Mouse (Mus musculus) liver, embryonic 14.5 days (tissue): ENCODE measurements around the gene Aldh3b1. TPM values are rescaled to one million over a fixed set of nuclear protein-coding genes. Genes with fewer than 3 reads are reported as not detected.
A peak's percentile ranks its signal among the peaks of the same experiment; 100 is the strongest.

ENCODE experiments used
- ATAC-seq: fragments of 200-750 bp; cut with Nextera tagmentation; 2 replicates; pipeline ENCODE4 v1.8.0; 2017; ENCODE audit warnings: moderate number of reproducible peaks, mild to moderate bottlenecking, moderate library complexity; ENCODE audit not compliant: insufficient read depth
- DNase-seq, 3 experiments: peaks; one replicate each; pipeline ENCODE4 v3.0.0-alpha.2; 2012 to 2013; ENCODE audit warnings: low read depth in 3 of 3, low spot score in 3 of 3
- H3K27ac ChIP-seq: fragments of 300-500 bp; sonication (generic); 2 replicates; pipeline ENCODE4 v1.5.1; 2014; ENCODE audit warnings: moderate library complexity, mild to moderate bottlenecking, control low read depth, inconsistent platforms
- H3K27me3 ChIP-seq: fragments of 300-500 bp; sonication (generic); 2 replicates; pipeline ENCODE4 v1.6.1; 2014; ENCODE audit warnings: mild to moderate bottlenecking, low read length, moderate library complexity; ENCODE audit not compliant: control insufficient read depth, insufficient read depth
- H3K36me3 ChIP-seq: fragments of 300-500 bp; sonication (generic); replicated peaks from 2 replicates; pipeline ENCODE4 v1.6.1; 2014; ENCODE audit warnings: low read depth; ENCODE audit not compliant: control insufficient read depth, insufficient read depth
- H3K4me1 ChIP-seq, 2 experiments: fragments of 200-500 bp in 1 of 2; fragments of 300-500 bp in 1 of 2; sonication (generic) in 1 of 2; replicated peaks; 2 replicates each; pipeline ENCODE4 v1.6.1; 2012 to 2014; ENCODE audit warnings: antibody characterized with exemption in 1 of 2, inconsistent platforms in 1 of 2, low read length in 1 of 2; ENCODE audit not compliant: control insufficient read depth in 2 of 2, insufficient read depth in 2 of 2
- H3K4me2 ChIP-seq: fragments of 300-500 bp; sonication (generic); 2 replicates; pipeline ENCODE4 v1.6.1; 2014; ENCODE audit warnings: low read depth, mild to moderate bottlenecking, control low read depth, moderate library complexity
- H3K4me3 ChIP-seq, 2 experiments: fragments of 200-500 bp in 1 of 2; fragments of 300-500 bp in 1 of 2; sonication (generic) in 1 of 2; 2 replicates each; pipeline ENCODE4 v1.5.1; 2012 to 2014; ENCODE audit warnings: low read depth in 2 of 2, low read length in 2 of 2, mild to moderate bottlenecking in 2 of 2, control low read depth in 1 of 2, inconsistent platforms in 1 of 2, moderate library complexity in 1 of 2; ENCODE audit not compliant: insufficient read depth in 1 of 2
- H3K9ac ChIP-seq: fragments of 300-500 bp; sonication (generic); replicated peaks from 2 replicates; pipeline ENCODE4 v1.6.1; 2014; ENCODE audit warnings: mild to moderate bottlenecking, control low read depth, moderate library complexity
- H3K9me3 ChIP-seq: fragments of 300-500 bp; sonication (generic); 2 replicates; pipeline ENCODE4 v1.6.1; 2016; ENCODE audit warnings: low read length, mixed read lengths; ENCODE audit not compliant: control insufficient read depth
- CTCF ChIP-seq: IDR thresholded peaks from 2 replicates; pipeline ENCODE4 v1.5.1; 2016; ENCODE audit warnings: antibody characterized with exemption, low read depth, control low read depth
- EP300 ChIP-seq: IDR thresholded peaks from 2 replicates; pipeline ENCODE4 v1.6.1; 2016; ENCODE audit warnings: antibody characterized with exemption, low read depth
- WGBS: fragments of 180-500 bp; shearing (Covaris S2); extraction: QIAGEN DNeasy Blood & Tissue Kit; methylation state at CpG from one replicate; pipeline ENCODE4 v1.1.7; 2014; ENCODE audit not compliant: insufficient replicate concordance; 5-methylcytosine and 5-hydroxymethylcytosine counted together
- polyA plus RNA-seq, 2 experiments: library from polyadenylated mRNA; depleted of rRNA in 1 of 2; stranded (reverse) in 1 of 2; unstranded in 1 of 2; fragments of >200 nt; fragmentation: Nextera tagmentation in 1 of 2; extraction: Ambion mirVana in 1 of 2; gene quantifications; 2 replicates each; pipeline versions ENCODE4 v1.2.1 to v1.2.3; 2012 to 2014

Gene Aldh3b1
- polyA plus RNA-seq, 2 experiments, result 3.3 to 5.3 TPM

DNA sequence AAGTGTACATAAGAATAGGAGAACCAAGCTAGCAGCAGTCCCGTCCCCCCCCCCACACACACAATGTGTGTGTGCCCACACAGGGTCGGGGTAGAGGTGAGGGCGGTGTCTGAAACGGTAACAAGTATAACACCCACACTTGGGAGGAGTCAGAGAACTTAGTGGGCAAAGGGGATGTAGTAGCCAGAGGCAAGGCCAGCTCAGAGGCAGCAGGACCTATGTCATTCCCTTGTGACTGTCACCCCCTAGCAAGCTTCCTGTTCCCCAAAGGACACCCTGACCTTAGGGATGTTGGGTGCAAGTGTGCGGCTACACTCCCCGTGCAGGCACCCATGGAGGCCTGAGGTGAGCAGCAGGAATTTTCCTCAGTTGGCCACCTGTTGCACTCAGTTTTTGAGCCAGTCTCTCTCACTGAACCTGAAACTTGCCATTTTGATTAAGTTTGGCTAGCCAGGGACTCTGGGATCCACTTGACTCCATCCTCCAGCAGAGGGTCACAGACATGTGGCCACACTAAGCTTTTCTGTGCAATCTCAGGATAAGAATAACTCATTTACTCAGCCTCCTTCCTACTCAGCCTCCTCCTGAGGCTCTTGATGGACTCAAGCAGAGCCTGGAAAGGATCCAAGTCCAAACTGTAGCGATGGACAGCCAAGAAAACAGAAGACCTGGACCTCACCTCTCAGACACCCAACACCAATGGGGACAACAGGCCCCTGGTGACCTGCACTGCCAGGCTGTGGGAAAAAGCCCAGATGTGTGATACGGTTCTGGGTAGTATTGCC is 21.5 kb downstream of the Aldh3b1 start:
- no peaks in the 10 kb centered on the region for H3K9me3 ChIP-seq
- H3K4me2 ChIP-seq, result peak overlapping the region; percentile 86
- no peaks in the 10 kb centered on the region for H3K27me3 ChIP-seq
- DNase-seq (no peak), ATAC-seq (no peak)
- peaks cover 5% of the 10 kb centered on the region for H3K36me3 ChIP-seq
- TF ChIP-seq CTCF (no peak), EP300 (no peak)
- H3K4me1 ChIP-seq, result peaks cover 7 to 23% of the 10 kb centered on the region in 2 experiments
- no peak overlapping the region for H3K9ac ChIP-seq
- no peak overlapping the region; a peak in 1 of 4 replicates for H3K4me3 ChIP-seq
- 67% methylated on average over 8 of the region's 8 CpGs for WGBS
- H3K27ac ChIP-seq, result no peak overlapping the region

DNA sequence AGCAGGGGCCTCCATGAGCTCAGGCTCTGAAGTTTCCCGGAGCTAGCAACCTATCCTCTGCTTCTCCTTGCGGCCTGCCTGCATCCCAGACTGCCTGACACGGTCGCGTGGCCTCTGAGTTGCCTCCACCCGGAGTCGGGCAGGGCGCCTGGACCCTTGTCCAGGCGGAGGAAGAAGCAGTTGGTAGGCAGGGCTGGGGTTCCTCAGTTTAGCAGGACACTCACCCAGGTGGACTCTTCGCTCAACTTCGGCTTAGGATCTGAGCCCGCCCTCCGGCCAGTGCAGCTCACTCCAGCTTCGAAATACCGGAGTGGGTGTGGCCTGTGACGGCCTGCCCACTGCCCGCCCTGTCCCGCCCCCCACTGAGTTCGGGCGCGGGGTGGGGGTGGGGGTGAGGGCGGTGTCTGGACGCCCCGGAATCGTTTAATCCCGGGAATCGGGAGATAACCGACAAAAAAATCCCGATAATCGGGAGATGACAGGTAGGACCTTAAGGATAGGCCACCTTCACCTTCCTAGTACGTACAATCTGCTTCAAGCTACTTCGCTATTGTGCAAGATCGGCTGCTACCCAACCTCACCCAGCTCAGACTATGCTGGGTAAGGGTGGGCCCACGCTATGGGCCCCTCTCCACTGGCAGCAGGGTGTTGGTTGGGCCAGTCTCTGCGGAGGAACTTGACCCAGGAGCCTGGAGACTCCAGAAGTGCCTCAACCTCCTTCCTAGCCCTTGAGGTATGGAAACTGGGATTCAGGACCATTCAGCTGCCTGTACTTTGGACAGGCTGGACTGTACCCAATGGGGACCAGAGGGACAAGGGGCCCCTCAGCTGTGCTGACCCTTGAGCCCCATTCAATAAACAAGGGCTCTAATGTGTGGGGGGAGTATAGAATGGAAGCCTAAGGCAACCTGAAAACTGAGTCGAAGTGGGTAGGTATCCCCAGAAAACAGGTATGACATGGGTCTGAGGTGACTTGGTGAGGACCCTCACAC is 22.5 kb downstream of the Aldh3b1 start, which contains the start of gene Tcirg1:
Gene Tcirg1, minus strand, starts transcription at position 339 of the 992 bp plus-strand sequence.
- no peak within 1 kb of the TSS; the same call in 1 of the 2 replicates for H3K27ac ChIP-seq
- no peaks in the 10 kb centered on the region for H3K27me3 ChIP-seq
- peak within 1 kb of the TSS; percentile 66 to 70 for H3K4me3 ChIP-seq
- WGBS, result 3% methylated on average over 36 of the region's 36 CpGs
- DNase-seq (peak; percentile 47 to 55 (median 55)), ATAC-seq (peak; percentile 81)
- TF ChIP-seq CTCF, result no peak
- H3K9ac ChIP-seq, result peak within 1 kb of the TSS; percentile 61
- peaks cover 6 to 21% of the 10 kb centered on the region in 2 experiments for H3K4me1 ChIP-seq
- H3K36me3 ChIP-seq, result peaks cover 5% of the 10 kb centered on the region
- peak within 1 kb of the TSS; percentile 86 for H3K4me2 ChIP-seq
- no peaks in the 10 kb centered on the region for H3K9me3 ChIP-seq

DNA sequence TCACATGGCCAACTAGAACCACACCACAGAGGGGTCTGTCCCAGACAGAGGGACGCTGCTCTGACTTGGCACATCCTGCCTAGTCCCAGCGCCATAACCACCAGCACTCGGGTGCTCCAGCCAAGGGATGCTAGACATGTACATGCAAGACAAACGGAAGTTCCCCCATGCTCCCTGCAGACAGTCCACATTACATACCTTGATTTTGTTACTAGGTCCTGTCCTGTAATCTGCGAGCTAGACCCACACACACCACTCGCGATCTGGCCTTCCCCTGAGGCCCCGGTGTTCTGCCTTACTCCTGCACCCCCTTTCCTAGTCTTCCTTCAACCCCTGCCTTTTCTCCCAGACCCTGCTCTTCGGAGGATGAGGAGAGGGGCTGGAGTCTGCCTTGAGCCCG is 23.3 kb downstream of the Aldh3b1 start:
- DNase-seq, result no peak
- 4% methylated on average over 10 of the region's 10 CpGs for WGBS
- Histone ChIP-seq H3K36me3 (peaks cover 5% of the 10 kb centered on the region), H3K4me2 (peak overlapping the region; percentile 86), H3K27ac (no peak overlapping the region), H3K4me1 (peaks cover 2 to 14% of the 10 kb centered on the region in 2 experiments), H3K4me3 (peak overlapping the region; percentile 66 to 70), H3K9me3 (no peaks in the 10 kb centered on the region), H3K9ac (peak overlapping the region; percentile 61), H3K27me3 (no peaks in the 10 kb centered on the region)
- TF ChIP-seq CTCF (no peak), EP300 (no peak)
- ATAC-seq, result no peak

DNA sequence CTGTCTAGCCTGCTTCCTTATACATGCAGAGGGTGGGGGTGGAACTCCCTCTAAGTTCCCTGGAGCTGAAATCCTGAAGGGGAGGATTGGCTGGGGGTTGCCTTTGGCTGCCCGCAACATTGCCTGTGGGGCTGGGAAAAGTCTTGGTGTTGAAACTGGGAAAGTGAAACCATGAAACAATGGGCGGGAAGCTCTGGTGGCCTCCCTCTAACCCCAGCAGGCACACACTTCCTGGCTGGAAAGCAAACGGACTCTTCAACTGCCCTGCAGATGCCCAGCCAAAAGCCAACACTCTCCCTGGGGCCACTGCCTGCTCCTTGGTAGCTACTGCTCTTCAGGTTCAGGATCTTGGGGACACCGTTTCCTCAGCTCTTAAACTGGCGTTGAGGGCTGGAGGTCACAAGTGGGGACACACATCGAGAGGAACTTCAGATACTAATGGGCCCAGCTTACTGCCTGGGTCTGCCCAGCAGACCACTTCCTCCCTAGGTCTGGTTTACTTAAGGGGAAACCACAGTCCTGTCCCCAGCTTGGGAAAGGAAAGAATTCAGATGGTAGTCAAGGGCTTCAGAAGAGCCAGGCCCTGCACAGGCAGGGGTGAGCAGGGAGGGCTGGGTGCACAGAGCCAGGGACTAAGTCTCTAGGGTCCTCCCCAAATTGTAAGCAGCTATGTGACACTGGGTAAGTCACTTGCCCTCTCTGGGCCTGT is 24.2 kb downstream of the Aldh3b1 start:
- H3K27me3 ChIP-seq, result no peaks in the 10 kb centered on the region
- DNase-seq, result no peak
- H3K9me3 ChIP-seq, result no peaks in the 10 kb centered on the region
- H3K9ac ChIP-seq, result peak overlapping the region; percentile 20; the same call in 1 of the 2 replicates
- 16% methylated on average over 6 of the region's 6 CpGs for WGBS
- no peak for TF ChIP-seq CTCF
- TF ChIP-seq EP300, result no peak
- peaks cover 2 to 14% of the 10 kb centered on the region in 2 experiments for H3K4me1 ChIP-seq
- H3K4me2 ChIP-seq, result peak overlapping the region; percentile 86
- ATAC-seq, result no peak
- peak overlapping the region; percentile 20; the same call in 1 of the 2 replicates for H3K27ac ChIP-seq
- H3K4me3 ChIP-seq, result peak overlapping the region; percentile 47 to 66
- peaks cover 5% of the 10 kb centered on the region for H3K36me3 ChIP-seq
